Mouse (Mus musculus): ENCODE results near the gene Akap6.

The Akap6 gene

GRCm38 (mm10) chr12:52699146-52699545 is at the start of gene Akap6:
Gene Akap6, plus strand, starts transcription at chr12:52699383.
- peak; percentile 84 for DNase-seq (ENCODE audit: low read depth, low spot score)

DNA sequence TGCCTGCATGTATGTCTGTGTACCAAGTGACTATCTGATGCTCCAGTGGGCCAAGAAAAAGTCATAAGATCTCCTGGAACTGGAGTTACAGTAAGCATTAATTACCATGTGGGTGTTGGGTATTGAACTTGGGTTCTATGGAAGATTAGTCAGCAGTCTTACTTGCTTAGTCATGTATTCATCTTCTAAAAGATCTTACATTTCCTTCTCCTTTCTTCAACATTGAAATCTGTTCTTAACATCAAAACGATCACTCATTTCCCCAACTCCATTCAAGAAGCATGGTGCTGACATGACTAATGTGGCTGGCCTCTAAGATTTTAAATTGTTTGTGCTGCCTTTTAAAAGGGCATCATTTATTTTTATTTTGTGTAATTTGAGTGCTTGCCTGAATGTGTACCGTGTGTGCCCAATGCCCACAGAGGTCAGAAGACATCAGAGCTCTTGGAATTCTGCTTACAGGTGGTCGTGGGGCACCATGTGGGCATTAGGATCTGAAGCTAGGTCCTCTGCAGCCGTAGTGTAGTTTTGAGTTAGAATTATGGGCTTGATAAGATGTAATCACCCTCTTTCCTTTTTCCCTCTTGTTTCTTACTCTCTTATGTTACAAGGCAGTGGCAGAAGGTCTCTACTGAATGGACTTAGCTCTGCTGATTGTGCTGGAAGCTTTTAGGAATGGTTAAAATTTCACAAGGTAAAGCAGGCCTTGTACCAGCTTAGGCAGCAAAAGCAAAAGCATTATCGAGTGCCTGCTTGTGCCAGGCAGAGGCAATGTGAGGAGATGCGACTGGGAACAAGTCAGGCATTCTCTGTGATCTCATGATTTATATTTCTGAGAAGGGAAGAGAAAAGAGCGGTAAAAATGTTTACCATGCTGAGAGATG is 36.0 kb upstream of the Akap6 start:
- DNase-seq (ENCODE audit: low read depth, low spot score): no peak

GRCm38 (mm10) chr12:52664944-52665343 is 34.2 kb upstream of the Akap6 start:
- no peak for DNase-seq (ENCODE audit: low read depth, low spot score)

GRCm38 (mm10) chr12:52671436-52671835 is 27.7 kb upstream of the Akap6 start:
- DNase-seq (ENCODE audit: low read depth, low spot score): peak; percentile 82

GRCm38 (mm10) chr12:52671943-52672342 is 27.2 kb upstream of the Akap6 start:
- DNase-seq (ENCODE audit: low read depth, low spot score): no peak

DNA sequence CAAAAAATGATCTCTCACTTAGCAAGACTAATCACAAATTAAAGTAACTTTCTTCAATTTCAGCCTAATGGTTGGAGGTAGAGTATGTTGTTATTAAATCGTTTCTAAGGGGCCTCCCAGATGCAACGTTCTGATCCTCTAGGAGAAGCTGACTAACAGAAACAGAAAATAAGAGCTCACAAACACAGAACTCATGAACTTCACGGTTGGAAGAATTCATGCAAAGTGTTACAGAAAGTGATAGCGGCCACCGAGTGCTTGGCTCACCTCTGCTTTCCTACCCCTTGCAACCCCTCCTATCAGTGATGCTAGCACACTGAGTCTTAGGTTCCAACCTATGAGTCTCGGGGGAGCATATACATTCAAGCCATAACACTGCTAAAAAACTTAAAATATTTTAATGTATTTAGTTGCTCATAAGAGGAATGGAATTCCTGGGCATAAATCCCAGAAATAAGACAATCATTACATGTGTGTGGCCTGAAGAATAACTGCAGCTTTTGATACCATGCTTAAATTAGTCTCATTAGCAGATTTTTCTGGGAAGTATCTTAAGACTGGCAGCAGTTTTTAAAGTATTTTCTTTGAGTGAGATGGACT is 25.7 kb upstream of the Akap6 start:
- DNase-seq (ENCODE audit: low read depth, low spot score): no peak

DNA sequence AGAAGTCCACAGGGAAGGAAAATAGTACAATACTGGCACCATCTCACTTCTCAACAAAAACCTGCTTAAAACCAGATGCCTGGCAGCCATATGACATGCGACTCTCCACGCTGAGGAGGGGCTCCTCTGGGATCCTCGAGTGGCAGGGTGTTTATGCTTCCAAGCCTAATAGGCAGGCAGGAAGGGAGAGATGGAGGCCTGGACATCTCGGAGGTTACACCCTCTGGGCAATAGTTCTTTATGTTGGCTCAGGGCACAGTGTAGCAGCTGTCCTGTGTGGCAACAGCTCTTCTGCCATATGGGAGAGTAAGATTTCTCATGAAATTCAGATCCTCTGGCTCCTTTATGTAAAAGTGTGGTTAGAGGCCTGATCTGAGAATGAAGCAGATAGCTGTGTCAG is 24.2 kb upstream of the Akap6 start:
- DNase-seq (ENCODE audit: low read depth, low spot score): peak; percentile 11

DNA sequence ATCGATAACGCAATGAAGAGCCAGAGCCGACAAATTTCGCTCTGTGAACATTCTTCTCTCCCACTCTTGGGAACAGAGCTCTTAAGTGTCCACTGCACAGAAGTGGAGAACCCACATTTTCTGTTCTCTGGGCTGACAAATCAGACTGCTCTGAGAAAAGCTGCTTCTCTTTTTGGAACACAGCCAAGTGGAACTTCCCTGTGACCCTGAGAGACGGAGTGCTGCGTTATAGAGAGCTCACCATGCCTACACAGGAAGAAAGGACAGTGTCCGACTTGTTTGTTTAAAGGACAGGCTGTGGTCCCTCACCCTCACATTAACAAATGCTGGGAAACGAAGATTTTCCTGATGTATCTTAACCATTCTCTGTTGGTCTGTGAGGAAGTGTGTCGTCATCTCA is 11.8 kb upstream of the Akap6 start:
- no peak for DNase-seq (ENCODE audit: low read depth, low spot score)

GRCm38 (mm10) chr12:52688712-52689111 is 10.5 kb upstream of the Akap6 start:
- no peak for DNase-seq (ENCODE audit: low read depth, low spot score)

DNA sequence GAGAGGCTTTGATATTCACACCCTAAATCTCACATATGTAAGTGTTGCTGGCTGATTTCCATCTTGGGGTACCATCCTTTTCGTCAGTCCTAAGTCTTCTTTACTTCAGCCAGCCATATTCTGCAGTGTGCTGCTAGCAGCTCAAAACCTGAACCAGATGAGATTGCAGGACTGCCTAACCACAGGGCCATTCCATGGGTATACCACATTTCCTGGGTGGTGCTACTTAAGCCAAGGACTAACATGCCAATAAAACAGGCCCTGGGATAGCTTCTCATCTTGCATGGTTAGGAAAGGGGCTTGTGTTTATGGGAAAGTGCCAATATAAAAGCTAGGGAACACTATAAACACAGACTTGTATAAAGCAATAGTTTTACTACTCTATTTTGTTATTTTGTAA is 7.6 kb upstream of the Akap6 start:
- no peak for DNase-seq (ENCODE audit: low read depth, low spot score)

- DNase-seq (ENCODE audit: low read depth, low spot score): no peak
Observed at GRCm38 (mm10) chr12:52692290-52692974, 6.8 kb upstream of the Akap6 start.

- no peak for DNase-seq (ENCODE audit: low read depth, low spot score)
Observed at GRCm38 (mm10) chr12:52697407-52698109, 1.6 kb upstream of the Akap6 start.

DNA sequence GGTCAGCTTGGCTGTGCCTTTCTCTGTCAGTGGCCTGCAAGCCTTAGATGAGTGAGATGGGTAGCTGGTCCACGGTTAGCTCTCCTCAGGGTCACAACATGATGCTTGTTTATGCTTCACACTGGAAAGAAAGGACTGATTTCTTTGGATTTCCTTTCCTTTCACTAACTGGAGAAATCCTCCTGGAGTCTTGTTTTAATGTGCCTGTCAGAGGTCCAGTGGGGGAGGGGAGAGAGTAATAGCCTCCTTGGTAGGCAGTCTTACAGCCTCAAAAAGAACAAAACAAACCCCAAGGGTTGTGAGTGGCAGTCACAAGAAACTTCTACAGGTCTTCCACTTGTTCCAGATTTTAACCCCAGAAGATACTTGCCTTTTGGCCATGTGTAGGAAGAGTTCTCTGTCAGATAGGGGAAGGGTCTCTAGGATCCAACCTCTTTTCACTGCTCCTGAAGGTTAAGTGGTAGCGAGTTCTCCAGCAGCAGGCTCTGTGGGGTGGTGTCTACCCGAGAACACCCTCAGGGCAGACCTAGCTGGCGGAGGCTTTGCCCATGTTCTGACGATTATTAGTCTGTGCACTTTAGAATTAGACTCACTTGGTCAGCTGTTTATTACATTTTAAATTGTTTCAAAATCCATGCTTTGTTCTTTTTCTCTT is 780 bp upstream of the Akap6 start:
- DNase-seq (ENCODE audit: low read depth, low spot score): no peak

DNA sequence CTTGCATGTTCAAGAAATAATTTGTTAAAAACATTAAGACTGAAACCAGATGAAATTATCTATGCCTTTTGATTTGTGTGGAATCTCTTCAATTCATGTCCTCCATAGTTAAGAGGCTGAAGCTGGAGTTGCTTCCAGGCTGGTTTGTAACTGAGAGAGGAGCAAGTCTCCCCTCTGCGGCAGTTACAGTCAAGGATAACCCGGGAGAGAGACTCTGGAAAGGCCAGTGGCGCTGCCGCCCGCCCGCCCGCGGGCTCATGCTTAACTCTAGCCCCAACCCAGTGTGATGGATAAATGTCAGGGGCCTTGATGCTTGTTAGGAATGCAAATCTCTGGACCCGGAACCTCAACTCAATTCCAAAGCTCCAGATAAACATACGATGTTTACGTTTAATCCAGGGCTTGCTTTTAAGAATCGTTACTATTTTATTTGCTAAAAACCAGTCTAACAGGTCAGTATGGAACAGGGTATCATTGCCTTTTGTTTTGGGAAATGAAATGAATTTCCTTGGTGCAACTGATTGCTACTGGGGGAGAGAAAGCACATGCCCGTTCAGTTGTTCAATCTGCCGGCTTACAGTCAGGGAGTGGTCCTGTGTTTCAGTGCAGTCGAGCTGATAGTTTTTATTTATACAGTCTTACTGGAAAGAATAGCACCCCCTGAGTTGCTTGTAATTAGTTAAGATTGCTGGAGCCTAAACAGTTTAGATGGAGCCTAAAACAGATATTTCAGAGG is 946 bp downstream of the Akap6 start:
- DNase-seq (ENCODE audit: low read depth, low spot score): no peak

GRCm38 (mm10) chr12:52700697-52701191 is 1.6 kb downstream of the Akap6 start:
- DNase-seq (ENCODE audit: low read depth, low spot score): no peak

GRCm38 (mm10) chr12:52701201-52701641 is 2.0 kb downstream of the Akap6 start:
- DNase-seq (ENCODE audit: low read depth, low spot score): no peak

GRCm38 (mm10) chr12:52702368-52702967 is 3.3 kb downstream of the Akap6 start:
- DNase-seq (ENCODE audit: low read depth, low spot score): no peak

DNA sequence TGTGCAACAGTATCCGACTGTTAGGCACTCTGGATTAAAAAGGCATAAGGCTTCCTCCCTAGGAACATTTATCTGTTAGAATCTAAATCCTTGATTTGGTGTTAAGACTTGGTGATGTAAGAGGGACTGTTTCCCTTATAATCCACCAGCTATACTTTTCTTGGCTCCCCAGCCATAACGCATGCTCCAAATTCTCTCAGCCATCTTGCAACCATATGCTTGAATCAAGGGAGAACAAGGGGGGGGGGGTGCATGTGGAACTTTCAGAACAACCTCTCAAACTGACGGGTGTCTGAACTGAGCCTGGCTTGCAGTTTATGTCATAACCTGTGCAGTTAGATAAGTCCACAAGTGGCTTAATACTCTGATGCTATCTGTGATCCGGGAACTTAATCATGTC is 4.9 kb downstream of the Akap6 start:
- DNase-seq (ENCODE audit: low read depth, low spot score): no peak

- no peak for DNase-seq (ENCODE audit: low read depth, low spot score)
Observed at GRCm38 (mm10) chr12:52704810-52705209, 5.6 kb downstream of the Akap6 start.

DNA sequence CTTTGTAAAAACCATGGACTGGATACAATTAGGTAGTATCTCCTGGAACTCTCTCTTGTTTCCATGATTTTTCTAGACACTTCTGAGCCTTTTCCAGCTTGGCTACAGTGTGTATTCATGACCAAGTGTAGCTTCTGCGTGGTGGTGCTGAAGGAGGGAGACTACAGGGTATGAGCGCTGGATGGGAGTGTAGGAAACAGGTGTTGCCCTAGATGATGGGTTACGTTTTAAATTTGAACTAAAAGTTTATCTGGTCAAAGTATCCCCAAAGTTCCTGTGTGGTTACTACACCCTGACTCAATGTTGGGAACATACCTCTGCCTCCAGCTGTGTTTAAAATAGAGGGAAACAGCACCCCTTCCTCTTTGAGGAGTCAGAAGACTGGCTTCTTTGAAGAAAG is 12.2 kb downstream of the Akap6 start:
- DNase-seq (ENCODE audit: low read depth, low spot score): no peak
